Mouse (Mus musculus): ENCODE measurements around the gene Rnf167. TPM values are rescaled to one million over a fixed set of nuclear protein-coding genes. Genes with fewer than 3 reads are reported as not detected.

Rnf167 gene
- total RNA-seq, 1 experiment from 2014 or later, result 51.8 TPM

GRCm38 (mm10) chr11:70651391-70651790, 4.4 kb downstream of the Rnf167 start:
- no peak for ATAC-seq (replicated peaks in 1 of 2; ENCODE audit: insufficient read depth in 1 of 2, low FRiP score in 2 of 2, low TSS enrichment in 1 of 2, low read depth in 1 of 2, poor library complexity in 2 of 2, severe bottlenecking in 2 of 2)

- ATAC-seq (replicated peaks in 1 of 2; ENCODE audit: insufficient read depth in 1 of 2, low FRiP score in 2 of 2, low TSS enrichment in 1 of 2, low read depth in 1 of 2, poor library complexity in 2 of 2, severe bottlenecking in 2 of 2), result no peak
These were observed 5.2 kb downstream of the Rnf167 start for GRCm38 (mm10) chr11:70652029-70652883.

GRCm38 (mm10) chr11:70652884-70653344, 5.9 kb downstream of the Rnf167 start:
- no peak for ATAC-seq (replicated peaks in 1 of 2; ENCODE audit: insufficient read depth in 1 of 2, low FRiP score in 2 of 2, low TSS enrichment in 1 of 2, low read depth in 1 of 2, poor library complexity in 2 of 2, severe bottlenecking in 2 of 2)

- peak in 1 of 2 experiments; percentile 3; a peak in 1 of 4 replicates for ATAC-seq (replicated peaks in 1 of 2; ENCODE audit: insufficient read depth in 1 of 2, low FRiP score in 2 of 2, low TSS enrichment in 1 of 2, low read depth in 1 of 2, poor library complexity in 2 of 2, severe bottlenecking in 2 of 2)
These were observed 6.5 kb downstream of the Rnf167 start for GRCm38 (mm10) chr11:70653345-70654197.

- ATAC-seq (replicated peaks in 1 of 2; ENCODE audit: insufficient read depth in 1 of 2, low FRiP score in 2 of 2, low TSS enrichment in 1 of 2, low read depth in 1 of 2, poor library complexity in 2 of 2, severe bottlenecking in 2 of 2), result peak; percentile 25 to 39
These were observed 7.3 kb downstream of the Rnf167 start, which contains the start of gene Pfn1 for GRCm38 (mm10) chr11:70654198-70654922. Gene Pfn1, minus strand, starts transcription at chr11:70654644.

GRCm38 (mm10) chr11:70654923-70655570, 8.0 kb downstream of the Rnf167 start:
- ATAC-seq (replicated peaks in 1 of 2; ENCODE audit: insufficient read depth in 1 of 2, low FRiP score in 2 of 2, low TSS enrichment in 1 of 2, low read depth in 1 of 2, poor library complexity in 2 of 2, severe bottlenecking in 2 of 2), result peak; percentile 18 to 23; a peak in 1 of 4 replicates

GRCm38 (mm10) chr11:70655571-70656455, 8.8 kb downstream of the Rnf167 start:
- ATAC-seq (replicated peaks in 1 of 2; ENCODE audit: insufficient read depth in 1 of 2, low FRiP score in 2 of 2, low TSS enrichment in 1 of 2, low read depth in 1 of 2, poor library complexity in 2 of 2, severe bottlenecking in 2 of 2), result no peak

- ATAC-seq (replicated peaks in 1 of 2; ENCODE audit: insufficient read depth in 1 of 2, low FRiP score in 2 of 2, low TSS enrichment in 1 of 2, low read depth in 1 of 2, poor library complexity in 2 of 2, severe bottlenecking in 2 of 2), result no peak
These were observed 9.5 kb downstream of the Rnf167 start for GRCm38 (mm10) chr11:70656456-70656927.

- ATAC-seq (replicated peaks in 1 of 2; ENCODE audit: insufficient read depth in 1 of 2, low FRiP score in 2 of 2, low TSS enrichment in 1 of 2, low read depth in 1 of 2, poor library complexity in 2 of 2, severe bottlenecking in 2 of 2), result no peak
These were observed 9.9 kb downstream of the Rnf167 start, which contains the start of gene Eno3 for GRCm38 (mm10) chr11:70656964-70657363. Gene Eno3, plus strand, starts transcription at chr11:70657202.

GRCm38 (mm10) chr11:70657573-70657972, 10.5 kb downstream of the Rnf167 start:
- no peak for ATAC-seq (replicated peaks in 1 of 2; ENCODE audit: insufficient read depth in 1 of 2, low FRiP score in 2 of 2, low TSS enrichment in 1 of 2, low read depth in 1 of 2, poor library complexity in 2 of 2, severe bottlenecking in 2 of 2)

GRCm38 (mm10) chr11:70657991-70658390, 11.0 kb downstream of the Rnf167 start:
- ATAC-seq (replicated peaks in 1 of 2; ENCODE audit: insufficient read depth in 1 of 2, low FRiP score in 2 of 2, low TSS enrichment in 1 of 2, low read depth in 1 of 2, poor library complexity in 2 of 2, severe bottlenecking in 2 of 2), result no peak

GRCm38 (mm10) chr11:70658521-70658920, 11.5 kb downstream of the Rnf167 start:
- ATAC-seq (replicated peaks in 1 of 2; ENCODE audit: insufficient read depth in 1 of 2, low FRiP score in 2 of 2, low TSS enrichment in 1 of 2, low read depth in 1 of 2, poor library complexity in 2 of 2, severe bottlenecking in 2 of 2), result no peak

GRCm38 (mm10) chr11:70658942-70659341, 11.9 kb downstream of the Rnf167 start:
- ATAC-seq (replicated peaks in 1 of 2; ENCODE audit: insufficient read depth in 1 of 2, low FRiP score in 2 of 2, low TSS enrichment in 1 of 2, low read depth in 1 of 2, poor library complexity in 2 of 2, severe bottlenecking in 2 of 2), result no peak

GRCm38 (mm10) chr11:70660571-70660970, 13.5 kb downstream of the Rnf167 start:
- ATAC-seq (replicated peaks in 1 of 2; ENCODE audit: insufficient read depth in 1 of 2, low FRiP score in 2 of 2, low TSS enrichment in 1 of 2, low read depth in 1 of 2, poor library complexity in 2 of 2, severe bottlenecking in 2 of 2), result no peak

- no peak for ATAC-seq (replicated peaks in 1 of 2; ENCODE audit: insufficient read depth in 1 of 2, low FRiP score in 2 of 2, low TSS enrichment in 1 of 2, low read depth in 1 of 2, poor library complexity in 2 of 2, severe bottlenecking in 2 of 2)
These were observed 16.1 kb downstream of the Rnf167 start for GRCm38 (mm10) chr11:70663101-70663500.

- ATAC-seq (replicated peaks in 1 of 2; ENCODE audit: insufficient read depth in 1 of 2, low FRiP score in 2 of 2, low TSS enrichment in 1 of 2, low read depth in 1 of 2, poor library complexity in 2 of 2, severe bottlenecking in 2 of 2), result no peak
These were observed 16.9 kb downstream of the Rnf167 start for GRCm38 (mm10) chr11:70663957-70664356.

Data from hematopoietic stem cell, adult 5-6 weeks (primary cell).